Mouse (Mus musculus) urinary bladder, postnatal 10 days (tissue): ENCODE measurements around the gene Mical2.

Experiments used
- DNase-seq: peaks from one replicate; pipeline ENCODE4 v3.0.0; 2022; ENCODE audit warnings: low spot score

Gene Mical2

DNA sequence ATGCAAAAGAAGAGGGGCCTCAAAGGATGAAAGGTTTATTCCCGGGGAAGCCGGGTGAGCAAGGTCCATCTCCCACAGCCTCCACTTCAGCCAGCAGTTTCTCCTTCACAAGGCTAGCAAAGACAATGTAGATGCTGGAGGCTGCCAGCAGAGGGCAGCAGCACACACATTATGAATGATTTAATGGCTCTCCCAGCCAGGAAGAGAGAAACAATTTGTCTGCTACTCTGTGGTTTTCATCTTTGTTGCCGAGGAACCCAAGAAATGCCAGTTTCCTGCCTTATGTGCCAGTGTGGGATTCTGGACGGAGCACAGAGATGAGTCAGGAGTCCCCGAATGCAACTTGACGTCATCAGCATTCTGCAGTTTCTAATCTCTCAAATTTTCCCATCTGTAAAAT, 174.5 kb downstream of the Mical2 start:
- DNase-seq: peak; percentile 37

DNA sequence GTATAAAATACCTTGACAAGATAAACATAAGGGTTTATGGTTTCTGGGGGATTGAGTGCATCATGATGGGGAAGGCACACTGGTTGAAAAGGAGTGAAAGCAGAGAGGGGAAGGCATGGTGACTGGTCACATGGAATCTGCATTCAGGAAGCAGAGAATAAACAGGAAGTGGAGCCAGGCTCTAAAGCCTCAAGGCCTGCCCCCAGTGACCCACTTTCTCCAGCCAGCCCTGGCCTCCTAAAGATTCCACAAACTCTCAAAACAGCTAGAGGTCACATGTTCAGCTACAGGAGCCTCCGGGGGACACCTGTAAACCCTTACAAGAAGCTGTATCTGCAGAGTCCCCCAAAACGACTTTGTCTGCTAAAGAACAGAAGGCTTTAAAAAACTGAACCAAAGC, 179.4 kb downstream of the Mical2 start:
- no peak for DNase-seq

DNA sequence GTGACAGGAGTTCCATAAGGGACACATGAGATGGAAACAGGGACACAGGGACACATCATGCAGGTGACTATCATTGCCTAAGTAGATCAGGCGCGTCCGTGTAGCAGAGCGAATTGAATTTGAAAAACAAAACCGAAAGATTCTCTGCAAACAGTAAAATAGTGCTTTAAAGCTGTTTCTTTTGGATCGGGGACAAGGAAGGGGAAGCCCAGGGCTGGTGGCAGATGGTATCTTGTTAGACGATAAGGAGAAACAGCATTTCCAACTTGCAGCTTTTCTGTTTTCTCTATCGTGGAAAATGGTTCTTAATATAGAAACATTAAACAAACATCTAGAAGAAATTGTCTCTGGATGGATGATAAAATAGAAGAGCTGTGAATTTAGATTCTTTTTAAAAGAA, 179.9 kb downstream of the Mical2 start:
- no peak for DNase-seq

DNA sequence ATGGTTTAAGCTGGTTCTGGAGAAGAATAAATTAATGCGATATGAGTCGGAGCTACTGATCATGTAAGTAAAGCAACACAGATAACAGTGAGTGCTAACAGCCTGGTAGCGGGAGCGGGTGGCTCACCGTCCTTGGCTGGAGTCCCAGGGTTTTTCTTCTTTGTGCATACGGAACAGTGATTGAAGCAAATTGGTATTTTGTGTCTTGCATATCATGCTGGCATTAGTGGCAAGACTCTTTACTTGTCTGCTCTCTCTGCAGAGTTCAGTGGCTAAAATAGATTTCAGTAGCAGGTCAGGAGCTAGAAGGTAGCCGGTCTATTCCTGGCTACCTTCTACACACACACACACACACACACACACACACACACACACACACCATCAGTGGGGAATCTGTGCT, 181.9 kb downstream of the Mical2 start:
- no peak for DNase-seq

GRCm38 (mm10) chr7:112409991-112410390, 184.3 kb downstream of the Mical2 start:
- no peak for DNase-seq

GRCm38 (mm10) chr7:112413286-112413685, 187.6 kb downstream of the Mical2 start:
- DNase-seq: no peak

GRCm38 (mm10) chr7:112416058-112416526, 190.4 kb downstream of the Mical2 start:
- DNase-seq: no peak

- no peak for DNase-seq
These were observed 191.3 kb downstream of the Mical2 start for GRCm38 (mm10) chr7:112416730-112417513.

DNA sequence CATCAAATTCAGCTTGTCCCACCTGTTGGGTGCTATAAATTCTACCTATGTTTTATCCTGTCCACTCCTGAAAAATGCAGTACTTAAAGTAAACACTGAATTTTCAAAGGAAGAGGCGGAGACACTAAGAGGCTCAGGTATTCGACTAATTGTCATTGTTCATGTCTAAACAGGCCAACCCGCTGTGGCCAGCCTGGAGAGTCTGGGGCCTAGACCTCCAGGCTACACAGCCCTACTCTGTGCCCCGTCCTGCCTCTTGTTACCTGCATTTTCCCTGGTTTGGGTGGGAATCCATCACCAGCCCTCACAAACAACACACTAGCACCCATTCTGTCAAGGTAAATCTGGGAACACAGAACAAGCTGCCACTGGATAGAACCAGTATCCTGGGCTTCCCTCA, 191.9 kb downstream of the Mical2 start:
- no peak for DNase-seq

GRCm38 (mm10) chr7:112423438-112423837, 197.8 kb downstream of the Mical2 start:
- DNase-seq: no peak

DNA sequence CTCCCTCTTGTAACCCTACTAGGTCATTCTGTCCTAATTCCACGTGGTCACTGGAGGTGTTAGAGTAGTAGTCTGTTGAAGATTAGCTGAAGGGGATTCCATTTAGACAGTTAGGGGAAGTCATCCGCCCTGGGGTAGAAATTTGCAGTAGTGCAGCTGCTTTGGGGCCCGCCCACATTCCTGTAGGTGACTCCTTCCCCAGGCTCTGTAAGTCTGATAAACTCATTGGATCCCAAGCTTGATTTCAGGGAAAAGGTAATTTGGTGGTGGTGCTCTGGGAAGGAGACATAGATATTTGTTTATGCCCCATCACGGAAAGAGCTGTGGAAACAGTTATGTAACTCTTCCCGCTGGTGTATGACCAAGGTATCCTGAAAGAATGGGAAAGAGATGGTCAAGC, 201.2 kb downstream of the Mical2 start:
- no peak for DNase-seq

DNA sequence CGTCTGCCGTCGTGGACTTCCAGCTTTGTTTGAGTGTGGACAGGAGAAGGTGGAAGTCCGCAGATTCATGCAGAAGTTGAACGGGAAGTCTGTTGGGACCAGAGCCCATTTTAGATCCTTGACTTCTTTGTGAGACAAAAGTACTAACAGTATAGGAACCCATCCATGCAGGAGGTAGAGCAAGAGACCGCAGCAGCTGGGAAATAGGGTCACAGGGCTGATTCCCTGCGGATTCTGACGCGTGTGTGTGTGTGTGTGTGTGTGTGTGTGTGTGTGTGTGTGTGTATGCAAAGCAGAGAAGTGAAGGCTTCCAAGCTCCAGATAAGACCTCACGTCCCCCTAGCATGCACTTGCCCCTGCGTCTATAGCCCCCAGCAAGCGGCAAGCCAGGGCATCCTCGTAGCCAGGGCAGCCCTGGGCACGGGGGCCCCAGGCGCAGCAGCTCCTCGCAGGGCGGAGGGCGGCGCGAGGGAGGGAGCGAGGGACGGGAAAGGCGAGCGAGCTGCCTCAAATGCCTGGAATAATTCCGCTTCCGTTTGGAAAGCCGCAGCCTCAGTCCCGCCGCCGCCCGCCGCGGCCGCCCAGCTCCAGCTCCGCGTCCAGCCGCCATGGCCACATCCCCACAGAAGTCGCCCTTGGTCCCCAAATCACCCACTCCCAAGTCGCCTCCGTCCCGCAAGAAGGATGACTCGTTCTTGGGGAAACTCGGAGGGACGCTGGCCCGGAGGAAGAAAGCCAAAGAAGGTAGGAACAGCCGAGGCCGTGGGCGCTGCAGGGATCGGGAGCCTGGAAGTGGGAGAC, 201.9 kb downstream of the Mical2 start, which contains the start of gene Parva:
TSS of gene Parva (plus strand) at position 149 of the 801 bp plus-strand sequence.
- DNase-seq: peak; percentile 22

GRCm38 (mm10) chr7:112428158-112428535, 202.5 kb downstream of the Mical2 start:
- peak; percentile 71 for DNase-seq

DNA sequence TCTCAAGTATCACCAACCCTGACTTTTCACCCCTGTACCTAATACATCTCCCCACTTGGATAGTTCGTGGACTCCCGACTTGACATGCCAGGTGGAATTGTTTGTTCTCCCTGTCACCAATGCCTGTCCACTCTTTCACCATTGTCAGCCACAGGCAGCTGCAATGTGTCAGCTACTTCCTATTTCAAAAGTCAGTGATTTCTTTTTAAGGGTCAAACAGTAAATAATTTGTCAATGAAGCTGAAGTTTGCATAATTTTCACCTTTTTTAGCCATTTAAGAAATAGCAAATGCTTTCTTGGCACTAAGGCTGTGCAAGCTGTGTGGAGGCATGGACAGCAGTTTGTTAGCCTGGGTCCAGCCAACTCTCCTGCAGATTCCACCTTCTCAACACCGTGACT, 214.2 kb downstream of the Mical2 start:
- DNase-seq: no peak

DNA sequence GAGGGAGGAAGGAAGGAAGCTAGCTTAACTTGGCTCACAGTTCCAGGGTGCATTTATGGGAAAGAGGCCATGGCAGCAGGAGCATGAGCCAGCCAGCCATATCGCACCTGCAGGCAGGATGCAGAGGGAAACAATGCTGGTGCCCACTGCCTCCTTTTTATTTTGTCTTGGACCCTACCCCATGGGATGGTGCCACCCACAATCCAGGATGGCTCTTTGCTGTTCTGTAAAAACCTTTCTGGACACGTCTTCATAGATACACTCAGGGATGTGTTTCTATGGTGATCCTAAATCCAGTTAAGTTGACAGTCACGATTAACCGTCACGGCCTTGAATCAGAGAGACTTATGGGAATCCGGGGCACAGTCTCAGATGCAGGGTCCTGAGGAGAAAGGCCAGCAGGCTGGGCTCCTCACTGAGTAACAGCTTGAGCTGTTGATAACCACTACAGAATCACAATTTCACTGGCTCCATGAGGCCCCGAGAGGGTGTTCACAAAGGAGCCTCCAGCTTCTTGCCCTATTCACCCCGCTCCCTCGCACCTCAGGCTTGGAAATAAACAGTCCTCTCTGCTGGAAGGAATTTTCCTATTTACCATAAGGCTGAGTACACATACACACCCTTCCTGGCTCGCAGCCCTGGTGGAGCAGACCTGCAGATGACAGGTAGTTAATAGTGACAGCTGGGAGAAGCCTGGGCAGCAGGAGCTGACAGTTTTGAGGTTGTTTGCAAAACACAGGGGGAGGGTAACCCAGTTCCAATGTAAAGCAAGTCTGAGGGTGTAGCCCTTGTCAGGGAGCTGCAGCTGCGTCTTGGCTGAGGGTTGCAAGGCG, 218.7 kb downstream of the Mical2 start:
- DNase-seq: no peak

DNA sequence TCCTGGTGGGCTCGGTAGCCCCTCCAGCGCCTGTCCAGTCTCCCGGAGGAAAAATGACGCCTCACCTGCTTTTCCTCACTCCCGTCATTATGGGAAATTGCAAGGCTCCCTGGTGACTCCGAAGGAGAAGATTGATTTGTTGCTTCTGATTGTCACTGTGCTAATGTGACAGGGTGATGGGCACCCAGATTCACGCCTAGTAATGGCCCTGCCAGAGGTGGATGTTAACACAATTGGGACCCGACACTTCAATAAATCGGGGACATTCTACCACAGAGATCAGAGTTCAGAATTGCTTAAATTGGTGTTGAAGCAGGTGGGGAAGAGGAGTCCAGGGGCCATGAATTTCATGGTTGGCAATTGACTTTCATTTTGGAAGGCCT, 219.3 kb downstream of the Mical2 start:
- DNase-seq: no peak

- DNase-seq: no peak
These were observed 220.8 kb downstream of the Mical2 start for GRCm38 (mm10) chr7:112446498-112446897.

DNA sequence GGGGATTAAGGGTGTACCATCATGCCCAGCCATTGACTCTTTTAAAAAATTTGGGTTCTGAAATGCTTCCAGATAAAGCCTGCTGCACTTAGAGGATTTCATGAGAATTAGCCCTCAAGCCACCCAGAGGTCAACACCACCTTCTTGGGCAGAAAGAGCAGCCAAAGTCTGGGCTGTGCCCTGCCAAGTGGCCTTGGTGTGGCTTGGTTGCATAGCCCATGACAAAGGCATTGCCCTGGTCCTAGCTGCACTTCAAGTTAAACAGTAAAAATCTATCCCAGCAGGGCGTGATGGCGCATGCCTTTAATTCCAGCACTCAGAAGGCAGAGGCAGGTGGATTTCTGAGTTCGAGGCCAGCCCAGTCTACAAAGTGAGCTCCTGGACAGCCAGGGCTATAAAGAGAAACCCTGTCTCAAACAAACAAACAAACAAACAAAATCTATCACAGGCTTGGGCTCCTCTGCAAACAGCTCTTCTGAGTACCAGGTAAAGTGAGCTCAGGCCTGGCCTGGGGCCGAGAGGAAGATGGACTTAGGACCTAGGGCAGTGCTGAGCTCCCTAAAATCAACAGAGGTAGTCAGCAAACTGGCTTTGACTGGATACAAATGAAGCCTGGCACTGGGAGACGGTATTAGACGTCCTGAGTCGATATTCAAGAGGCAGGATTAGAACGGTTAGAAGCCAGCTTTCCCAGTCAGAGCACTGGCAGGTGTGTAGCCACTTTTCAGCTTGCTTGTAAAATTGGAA, 224.5 kb downstream of the Mical2 start:
- no peak for DNase-seq

- DNase-seq: no peak
These were observed 226.8 kb downstream of the Mical2 start for GRCm38 (mm10) chr7:112452471-112452870.

DNA sequence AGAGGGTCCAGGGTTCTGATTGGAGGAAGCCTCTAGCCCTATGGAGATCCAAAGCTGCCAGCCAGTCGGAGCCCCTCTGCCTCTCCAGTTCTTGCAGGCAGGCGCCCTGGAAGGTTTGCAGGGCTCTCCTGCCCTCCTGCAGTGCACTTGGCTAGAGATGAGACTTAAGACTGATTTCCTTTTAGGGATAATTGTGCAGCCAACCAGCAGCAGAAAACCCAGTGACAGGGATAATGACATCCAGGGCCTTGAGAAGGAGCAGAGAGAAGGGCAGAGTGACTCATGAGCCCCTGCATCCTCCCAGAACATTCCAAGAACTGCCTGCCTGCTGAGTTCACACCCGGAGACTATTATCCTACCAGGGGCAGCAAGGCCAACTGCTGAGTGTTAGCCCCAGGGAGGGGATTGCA, 228.2 kb downstream of the Mical2 start:
- DNase-seq: no peak

GRCm38 (mm10) chr7:112454380-112454779, 228.7 kb downstream of the Mical2 start:
- DNase-seq: no peak

- DNase-seq: no peak
These were observed 229.3 kb downstream of the Mical2 start for GRCm38 (mm10) chr7:112454951-112455350.
